Mouse (Mus musculus): ENCODE measurements around the gene Mterf1b.

DNA sequence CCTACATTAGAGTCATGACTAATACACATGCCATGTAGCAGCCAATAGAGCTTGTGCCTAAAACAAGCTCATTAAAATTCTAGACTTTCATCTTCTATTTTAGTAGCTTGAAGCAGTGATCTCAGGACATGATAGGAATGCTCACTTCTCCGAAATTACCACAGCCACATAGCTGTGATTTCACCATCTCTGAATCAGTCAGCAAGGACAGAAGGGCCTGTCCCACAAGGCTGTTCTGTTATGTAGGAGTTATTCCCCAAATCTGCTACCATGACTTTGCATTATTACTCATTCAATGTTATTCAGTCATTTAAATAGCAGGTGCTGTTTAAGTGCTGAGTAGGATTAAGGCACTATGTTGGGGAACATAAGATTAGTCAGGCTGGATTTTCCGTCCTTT is 42.3 kb downstream of the Mterf1b start:
- TF ChIP-seq CTCF (IDR thresholded peaks at IDR 0.05) (no peak), POLR2A (IDR thresholded peaks at IDR 0.05; ENCODE audit: insufficient read depth, low read depth, low read length) (no peak), EP300 (IDR thresholded peaks at IDR 0.05; ENCODE audit: insufficient read depth, low read depth, low read length) (no peak)

Data from heart, adult 2 months (tissue).